Mouse (Mus musculus): Measurements from ENCODE around the gene Tifa.

- no peak for TF ChIP-seq CHD2 (IDR thresholded peaks at IDR 0.05; ENCODE audit: low read depth, low read length)
- TF ChIP-seq MAFK (IDR thresholded peaks at IDR 0.05; ENCODE audit: insufficient read depth, low read depth, low read length) = no peak
- TF ChIP-seq ZNF384 (IDR thresholded peaks at IDR 0.05; ENCODE audit: low read depth, low read length) = no peak
- TF ChIP-seq HCFC1 (IDR thresholded peaks at IDR 0.05; ENCODE audit: borderline replicate concordance, insufficient read depth, low read length) = no peak
Observed at GRCm38 (mm10) chr3:127758806-127759205, 30.8 kb upstream of the Tifa start.

Data from ES-E14 (cell line).